Mouse (Mus musculus) CH12.LX (cell line): ENCODE data around the gene Ccr10. TPM values are rescaled to one million over a fixed set of nuclear protein-coding genes. Genes with fewer than 3 reads are reported as not detected.

ENCODE experiments used
- DNase-seq: peaks from one replicate; pipeline ENCODE4 v3.0.0-alpha.2; 2013; ENCODE audit errors: extremely low read depth
- H3K27ac ChIP-seq: 2 replicates; pipeline ENCODE4 v1.5.1; 2012; ENCODE audit warnings: low read depth, mild to moderate bottlenecking, control low read depth, moderate library complexity; ENCODE audit not compliant: insufficient read depth
- H3K27me3 ChIP-seq: replicated peaks from 2 replicates; pipeline ENCODE3; 2012; ENCODE audit warnings: inconsistent platforms
- H3K36me3 ChIP-seq, 2 experiments: replicated peaks in 1 of 2; 2 replicates each; pipeline versions ENCODE3 to v1.6.1; 2012; ENCODE audit warnings: inconsistent platforms in 1 of 2, low read length in 1 of 2, mild to moderate bottlenecking in 1 of 2, mixed read lengths in 1 of 2, moderate library complexity in 1 of 2; ENCODE audit not compliant: control insufficient read depth in 1 of 2, insufficient read depth in 1 of 2
- H3K4me1 ChIP-seq, 2 experiments: 2 replicates each; pipeline ENCODE4 v1.6.1; 2012; ENCODE audit warnings: inconsistent platforms in 1 of 2, moderate library complexity in 1 of 2; ENCODE audit not compliant: insufficient read depth in 2 of 2, control insufficient read depth in 1 of 2
- H3K4me2 ChIP-seq: 2 replicates; pipeline ENCODE4 v1.6.1; 2012; ENCODE audit warnings: low read depth, mild to moderate bottlenecking, control low read depth; ENCODE audit not compliant: poor library complexity, insufficient read depth, severe bottlenecking
- H3K4me3 ChIP-seq, 3 experiments: fragments of 150-350 bp in 1 of 3; sonication (generic) in 1 of 3; replicated peaks in 1 of 3; 2 replicates each; pipeline versions ENCODE3 to v1.5.1; 2011 to 2012; ENCODE audit warnings: low read depth in 2 of 3, low read length in 2 of 3, mild to moderate bottlenecking in 2 of 3, moderate library complexity in 2 of 3, control low read depth in 1 of 3, improper control_type of control experiment in 1 of 3, inconsistent platforms in 1 of 3, mixed read lengths in 1 of 3; ENCODE audit not compliant: poor library complexity in 1 of 3
- H3K79me2 ChIP-seq: replicated peaks from 2 replicates; pipeline ENCODE4 v1.6.1; 2012; ENCODE audit warnings: mild to moderate bottlenecking, moderate library complexity; ENCODE audit not compliant: control insufficient read depth, poor library complexity, insufficient read depth, severe bottlenecking; ENCODE audit errors: extremely low read depth
- H3K9ac ChIP-seq: 2 replicates; pipeline ENCODE4 v1.6.1; 2012; ENCODE audit warnings: low read depth, mild to moderate bottlenecking, control low read depth, moderate library complexity; ENCODE audit not compliant: insufficient read depth
- H3K9me3 ChIP-seq: replicated peaks from 2 replicates; pipeline ENCODE3; 2012; ENCODE audit warnings: low read length, inconsistent platforms, mixed read lengths
- BHLHE40 ChIP-seq: IDR thresholded peaks from 2 replicates; pipeline ENCODE4 v1.6.1; 2011; ENCODE audit warnings: mild to moderate bottlenecking, low read depth, low read length, improper control_type of control experiment
- CHD2 ChIP-seq: IDR thresholded peaks from 2 replicates; pipeline ENCODE4 v1.6.1; 2011; ENCODE audit warnings: low read length, improper control_type of control experiment
- E2F4 ChIP-seq: IDR thresholded peaks from 2 replicates; pipeline ENCODE4 v1.6.1; 2011; ENCODE audit warnings: low read depth, low read length, improper control_type of control experiment; ENCODE audit not compliant: insufficient replicate concordance
- ELF1 ChIP-seq: IDR thresholded peaks from 2 replicates; pipeline ENCODE4 v1.6.1; 2014; ENCODE audit warnings: low read depth, mild to moderate bottlenecking, inconsistent platforms, low read length, improper control_type of control experiment
- ETS1 ChIP-seq: conservative IDR thresholded peaks from 2 replicates; pipeline ENCODE4 v1.6.1; 2012; ENCODE audit warnings: low read depth, mild to moderate bottlenecking, inconsistent platforms, low read length, improper control_type of control experiment, moderate library complexity
- GABPA ChIP-seq: IDR thresholded peaks from 2 replicates; pipeline ENCODE4 v1.6.1; 2012; ENCODE audit warnings: low read depth, low read length, improper control_type of control experiment, inconsistent platforms; ENCODE audit not compliant: insufficient replicate concordance
- HCFC1 ChIP-seq: IDR thresholded peaks from 2 replicates; pipeline ENCODE4 v1.6.1; 2012; ENCODE audit warnings: low read depth, mild to moderate bottlenecking, inconsistent platforms, low read length, improper control_type of control experiment
- IRF4 ChIP-seq: IDR thresholded peaks from 2 replicates; pipeline ENCODE4 v1.6.1; 2014; ENCODE audit warnings: low read depth, mild to moderate bottlenecking, inconsistent platforms, low read length, improper control_type of control experiment
- KAT2A ChIP-seq: IDR thresholded peaks from 2 replicates; pipeline ENCODE4 v1.6.1; 2012; ENCODE audit warnings: low read length, improper control_type of control experiment, inconsistent platforms; ENCODE audit not compliant: insufficient replicate concordance
- MAFK ChIP-seq: IDR thresholded peaks from 2 replicates; pipeline ENCODE4 v1.6.1; 2011; ENCODE audit warnings: low read length, improper control_type of control experiment; ENCODE audit not compliant: insufficient replicate concordance
- MAX ChIP-seq: IDR thresholded peaks from 2 replicates; pipeline ENCODE4 v1.6.1; 2011; ENCODE audit warnings: low read length, improper control_type of control experiment
- MAZ ChIP-seq: IDR thresholded peaks from 2 replicates; pipeline ENCODE4 v1.6.1; 2012; ENCODE audit warnings: low read depth, mild to moderate bottlenecking, inconsistent platforms, low read length, improper control_type of control experiment, moderate library complexity
- MEF2A ChIP-seq: IDR thresholded peaks from 2 replicates; pipeline ENCODE4 v1.6.1; 2014; ENCODE audit warnings: low read depth, mild to moderate bottlenecking, inconsistent platforms, low read length, improper control_type of control experiment, borderline replicate concordance
- PAX5 ChIP-seq: IDR thresholded peaks from 2 replicates; pipeline ENCODE4 v1.6.1; 2012; ENCODE audit warnings: low read length, inconsistent platforms, mixed read lengths
- POLR2A ChIP-seq: IDR thresholded peaks from 2 replicates; pipeline ENCODE4 v1.6.1; 2011; ENCODE audit warnings: low read depth, mild to moderate bottlenecking, improper control_type of control experiment, low read length
- RAD21 ChIP-seq: IDR thresholded peaks from 2 replicates; pipeline ENCODE4 v1.6.1; 2011; ENCODE audit warnings: low read depth, mild to moderate bottlenecking, low read length, improper control_type of control experiment, moderate library complexity
- RCOR1 ChIP-seq: conservative IDR thresholded peaks from 2 replicates; pipeline ENCODE4 v1.6.1; 2012; ENCODE audit warnings: low read depth, mild to moderate bottlenecking, inconsistent platforms, low read length, improper control_type of control experiment
- SIN3A ChIP-seq: IDR thresholded peaks from 2 replicates; pipeline ENCODE4 v1.6.1; 2012; ENCODE audit warnings: low read length, improper control_type of control experiment, inconsistent platforms
- SMC3 ChIP-seq: IDR thresholded peaks from 2 replicates; pipeline ENCODE4 v1.6.1; 2011; ENCODE audit warnings: low read depth, low read length, improper control_type of control experiment
- TBP ChIP-seq: conservative IDR thresholded peaks from 2 replicates; pipeline ENCODE4 v1.6.1; 2011; ENCODE audit warnings: low read depth, low read length, improper control_type of control experiment
- UBTF ChIP-seq: IDR thresholded peaks from 2 replicates; pipeline ENCODE4 v1.6.1; 2012; ENCODE audit warnings: low read depth, mild to moderate bottlenecking, inconsistent platforms, low read length, improper control_type of control experiment, moderate library complexity
- USF1 ChIP-seq: IDR thresholded peaks from 2 replicates; pipeline ENCODE4 v1.6.1; 2014; ENCODE audit warnings: low read depth, mild to moderate bottlenecking, inconsistent platforms, low read length, improper control_type of control experiment
- USF2 ChIP-seq: conservative IDR thresholded peaks from 2 replicates; pipeline ENCODE4 v1.6.1; 2011; ENCODE audit warnings: low read depth, low read length, improper control_type of control experiment
- ZKSCAN1 ChIP-seq: IDR thresholded peaks from 2 replicates; pipeline ENCODE4 v1.6.1; 2012; ENCODE audit warnings: low read depth, inconsistent platforms, low read length, improper control_type of control experiment, borderline replicate concordance
- ZMIZ1 ChIP-seq: IDR thresholded peaks from 2 replicates; pipeline ENCODE4 v1.6.1; 2012; ENCODE audit warnings: low read depth, mild to moderate bottlenecking, inconsistent platforms, low read length, improper control_type of control experiment
- ZNF384 ChIP-seq: IDR thresholded peaks from 2 replicates; pipeline ENCODE4 v1.6.1; 2012; ENCODE audit warnings: low read depth, low read length, improper control_type of control experiment, inconsistent platforms
- dilution Hi-C: fragments of 300-500 bp; cut with MboI; formaldehyde crosslinking; loops from 2 replicates; pipeline ENCODE4 v1.14.3; 2020; ENCODE audit warnings: low sequenced_read_pairs; ENCODE audit not compliant: extremely low pct_unique_long_range_greater_than_20kb, extremely low pct_ligation_motif_present
- in situ Hi-C: fragments of 300-500 bp; cut with MboI; formaldehyde crosslinking; loops from 3 replicates; pipeline ENCODE4 v1.14.3; 2019; ENCODE audit warnings: low sequenced_read_pairs, low pct_ligation_motif_present, low pct_unique_long_range_greater_than_20kb, mixed read lengths
- polyA plus RNA-seq: library from polyadenylated mRNA; unstranded; fragments of >175 nt; gene quantifications from 2 replicates; pipeline ENCODE4 v1.2.1, GENCODE M21; 2012; ENCODE audit warnings: low read depth; ENCODE audit not compliant: insufficient read length
- total RNA-seq, 2 experiments: library from RNA; depleted of rRNA; stranded (reverse); fragments of 300-350 nt in 1 of 2; fragments of >200 nt in 1 of 2; gene quantifications; 2 replicates each; pipeline ENCODE4 v1.2.3; 2012 to 2014

Ccr10 gene
- total and polyA plus RNA-seq, 3 experiments, result 12.3 to 29.6 (median 17.2) TPM

DNA sequence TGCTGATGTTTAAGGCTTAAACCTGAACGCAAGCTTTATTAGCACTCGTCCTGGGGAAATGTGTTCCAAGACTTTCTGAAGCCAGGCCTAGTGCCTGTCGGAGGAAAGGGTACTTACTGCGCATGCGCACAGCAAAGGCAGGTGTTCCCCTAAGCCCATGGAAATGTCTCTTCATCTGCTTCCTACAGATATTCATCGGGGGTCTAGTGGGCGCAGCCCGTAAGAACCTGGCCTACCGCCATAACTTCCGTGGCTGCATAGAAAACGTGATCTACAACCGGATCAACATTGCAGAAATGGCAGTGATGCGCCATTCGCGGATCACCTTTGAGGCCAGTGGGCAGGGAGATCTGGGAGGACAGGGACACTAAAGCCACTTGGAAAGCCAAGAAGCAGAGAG is 4.1 kb upstream of the Ccr10 start:
- Histone ChIP-seq H3K27me3 (no peaks in the 10 kb centered on the region), H3K9ac (no peak overlapping the region), H3K79me2 (peaks cover 12% of the 10 kb centered on the region), H3K36me3 (peaks cover 39 to 65% of the 10 kb centered on the region in 2 experiments), H3K4me3 (no peak overlapping the region), H3K27ac (no peak overlapping the region; the same call in 1 of the 2 replicates), H3K9me3 (no peaks in the 10 kb centered on the region), H3K4me2 (peak overlapping the region; percentile 91; the same call in 1 of the 2 replicates), H3K4me1 (peaks cover 7 to 47% of the 10 kb centered on the region in 2 experiments)
- in situ Hi-C loops (no loop called here), dilution Hi-C loops (no loop called here)
- TF ChIP-seq RAD21, result no peak
- TF ChIP-seq E2F4, result no peak
- TF ChIP-seq UBTF, result no peak
- no peak for TF ChIP-seq HCFC1
- no peak for TF ChIP-seq ETS1
- TF ChIP-seq ZMIZ1, result no peak
- TF ChIP-seq TBP, result no peak
- no peak for TF ChIP-seq PAX5
- no peak for TF ChIP-seq ELF1
- no peak for TF ChIP-seq SIN3A
- no peak for TF ChIP-seq MAFK
- TF ChIP-seq KAT2A, result no peak
- no peak for TF ChIP-seq ZKSCAN1
- DNase-seq, result no peak

DNA sequence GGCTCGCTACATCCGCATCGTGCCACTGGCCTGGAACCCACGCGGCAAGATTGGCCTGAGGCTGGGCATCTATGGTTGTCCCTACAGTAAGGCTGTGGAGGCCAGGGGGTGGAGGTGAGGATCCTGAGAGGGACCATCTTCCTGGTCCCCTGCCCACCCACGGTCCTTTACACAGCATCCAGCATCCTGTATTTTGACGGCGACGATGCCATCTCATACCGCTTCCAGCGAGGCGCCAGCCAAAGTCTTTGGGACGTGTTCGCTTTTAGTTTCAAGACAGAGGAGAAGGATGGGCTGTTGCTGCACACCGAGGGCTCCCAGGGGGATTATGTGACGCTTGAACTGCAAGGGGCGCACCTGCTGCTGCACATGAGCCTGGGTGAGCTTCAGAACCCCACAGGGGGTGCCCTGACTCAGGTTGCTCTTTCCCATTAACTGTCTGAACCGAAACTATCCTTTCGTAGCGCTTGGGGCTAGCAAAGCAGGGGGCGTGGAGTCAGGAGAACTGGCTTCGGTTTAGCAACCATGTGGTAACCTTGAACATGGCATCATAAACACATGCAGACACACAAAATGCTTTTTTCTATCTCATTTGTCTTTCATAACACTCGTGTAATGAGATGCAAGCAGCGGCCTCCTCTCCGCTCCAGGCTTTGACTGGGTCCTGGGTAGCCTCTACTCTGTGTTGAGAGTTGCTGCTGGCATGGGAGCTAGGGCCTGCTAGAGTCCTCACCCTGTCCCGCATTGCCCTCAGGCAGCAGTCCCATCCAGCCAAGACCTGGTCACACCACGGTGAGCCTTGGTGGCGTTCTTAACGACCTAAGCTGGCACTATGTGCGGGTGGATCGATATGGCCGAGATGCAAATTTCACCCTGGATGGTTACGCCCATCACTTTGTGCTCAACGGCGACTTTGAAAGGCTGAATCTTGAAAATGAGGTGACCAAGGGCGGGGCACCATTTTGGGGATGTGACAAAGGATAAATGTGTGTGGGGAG is 3.1 kb upstream of the Ccr10 start:
- H3K79me2 ChIP-seq, result peaks cover 12% of the 10 kb centered on the region
- dilution Hi-C loops (no loop called here), in situ Hi-C loops (no loop called here)
- H3K27me3 ChIP-seq, result no peaks in the 10 kb centered on the region
- peak overlapping the region; percentile 85 for H3K27ac ChIP-seq
- H3K4me3 ChIP-seq, result peak overlapping the region; percentile 61 to 79 (median 68)
- peak; percentile 74 for DNase-seq
- H3K36me3 ChIP-seq, result peaks cover 29 to 56% of the 10 kb centered on the region in 2 experiments
- H3K9ac ChIP-seq, result peak overlapping the region; percentile 53
- H3K4me2 ChIP-seq, result peak overlapping the region; percentile 91
- H3K9me3 ChIP-seq, result no peaks in the 10 kb centered on the region
- peaks cover 7 to 55% of the 10 kb centered on the region in 2 experiments for H3K4me1 ChIP-seq
- TF ChIP-seq USF2, result no peak
- TF ChIP-seq BHLHE40, result peak; percentile 95
- TF ChIP-seq USF1, result no peak
- peak; percentile 25; the same call in 1 of the 2 replicates for TF ChIP-seq ZNF384
- 0 out of 2 replicates have a peak, but pooled peaks have one; percentile 34 for TF ChIP-seq TBP
- TF ChIP-seq KAT2A, result 0 out of 2 replicates have a peak, but pooled peaks have one; percentile 41
- no peak for TF ChIP-seq CHD2
- no peak for TF ChIP-seq E2F4
- TF ChIP-seq ELF1, result no peak
- peak; percentile 92 for TF ChIP-seq MAX
- no peak for TF ChIP-seq PAX5
- peak; percentile 82 for TF ChIP-seq ETS1
- TF ChIP-seq MAFK, result no peak
- peak; percentile 26; the same call in 1 of the 2 replicates for TF ChIP-seq SMC3
- peak; percentile 43; the same call in 1 of the 2 replicates for TF ChIP-seq POLR2A
- TF ChIP-seq ZKSCAN1, result no peak
- peak; percentile 72 for TF ChIP-seq IRF4
- TF ChIP-seq SIN3A, result peak; percentile 88
- TF ChIP-seq RCOR1, result peak; percentile 68; the same call in 1 of the 2 replicates
- no peak; the same call in 1 of the 2 replicates for TF ChIP-seq MAZ
- TF ChIP-seq ZMIZ1, result peak; percentile 74; the same call in 1 of the 2 replicates
- no peak; the same call in 1 of the 2 replicates for TF ChIP-seq RAD21
- TF ChIP-seq GABPA, result no peak
- peak; percentile 43; the same call in 1 of the 2 replicates for TF ChIP-seq MEF2A
